Mouse (Mus musculus) cerebellum, adult 2 months (tissue): ENCODE measurements around the gene Rpl9.

Source experiments
- CTCF ChIP-seq: fragments of 200-500 bp; IDR thresholded peaks from 2 replicates; pipeline ENCODE4 v1.5.1; 2011; ENCODE audit warnings: low read depth, mild to moderate bottlenecking, control low read depth, low read length, moderate library complexity, borderline replicate concordance; ENCODE audit not compliant: insufficient read depth
- POLR2A ChIP-seq: fragments of 200-500 bp; IDR thresholded peaks from 2 replicates; pipeline ENCODE4 v1.6.1; 2011; ENCODE audit warnings: low read length, control low read depth, borderline replicate concordance; ENCODE audit not compliant: insufficient read depth

- no peak for TF ChIP-seq POLR2A
- TF ChIP-seq CTCF: no peak
Observed at GRCm38 (mm10) chr5:65356851-65357250, 34.4 kb downstream of the Rpl9 start.
